Mouse (Mus musculus): ENCODE results near the gene Fxyd7. TPM values are rescaled to one million over a fixed set of nuclear protein-coding genes. Genes with fewer than 3 reads are reported as not detected.

Gene Fxyd7
- total and polyA plus RNA-seq, 2 experiments from 2014 or later = 282 to 477 TPM

DNA sequence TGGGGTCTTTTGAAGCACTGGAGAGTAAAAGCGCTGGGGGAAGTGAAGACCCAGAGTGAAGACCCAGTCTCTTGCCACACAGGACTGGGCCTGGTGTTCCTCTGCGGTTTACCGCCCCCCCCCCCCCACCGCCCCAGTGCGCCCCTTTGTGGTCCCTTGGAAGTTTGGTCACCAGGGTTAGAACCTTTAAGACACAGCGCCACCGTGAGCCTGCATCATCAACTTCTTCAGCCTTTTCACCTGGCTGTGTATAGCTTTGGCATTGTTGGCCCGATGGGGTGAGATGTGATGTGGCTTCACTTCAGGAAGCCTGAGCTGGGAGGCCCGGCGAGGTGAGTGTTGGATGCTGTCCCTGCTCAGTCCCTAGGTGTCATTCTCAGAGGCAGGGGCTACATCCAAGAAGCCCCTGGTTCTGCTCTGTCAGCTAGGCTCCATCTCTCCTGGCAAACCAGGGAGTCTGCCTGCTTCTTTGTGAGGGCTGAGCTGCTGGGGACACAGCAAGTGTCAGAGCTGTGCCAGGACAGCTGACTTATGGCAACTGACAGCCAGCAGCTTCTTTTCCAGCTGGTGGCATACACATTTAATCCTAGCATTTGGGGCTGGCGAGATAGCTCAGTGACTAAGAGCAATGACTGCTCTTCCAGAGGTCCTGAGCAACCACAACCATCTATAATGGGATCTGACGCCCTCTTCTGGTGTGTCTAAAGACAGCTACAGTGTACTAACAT, 43.7 kb upstream of the Fxyd7 start:
- Histone ChIP-seq H3K27me3 (ENCODE audit: insufficient read depth, low read length) (no peaks in the 10 kb centered on the region), H3K36me3 (ENCODE audit: insufficient read depth, low read length) (no peaks in the 10 kb centered on the region), H3K4me2 (ENCODE audit: low read depth, low read length) (no peak overlapping the region), H3K9ac (replicated peaks; ENCODE audit: low read length) (no peak overlapping the region), H3K4me3 (ENCODE audit: low read length) (no peak overlapping the region), H3K4me1 (ENCODE audit: insufficient read depth, low read length) (no peaks in the 10 kb centered on the region), H3K9me3 (ENCODE audit: low read length) (no peaks in the 10 kb centered on the region), H3K27ac (no peak overlapping the region)
- peak; percentile 50 for DNase-seq (ENCODE audit: low spot score)
- WGBS = 29% methylated on average over 10 of the region's 12 CpGs
- peak; percentile 34; the same call in 1 of the 2 replicates for TF ChIP-seq CTCF (IDR thresholded peaks at IDR 0.05; ENCODE audit: low read depth)
- ATAC-seq = no peak

DNA sequence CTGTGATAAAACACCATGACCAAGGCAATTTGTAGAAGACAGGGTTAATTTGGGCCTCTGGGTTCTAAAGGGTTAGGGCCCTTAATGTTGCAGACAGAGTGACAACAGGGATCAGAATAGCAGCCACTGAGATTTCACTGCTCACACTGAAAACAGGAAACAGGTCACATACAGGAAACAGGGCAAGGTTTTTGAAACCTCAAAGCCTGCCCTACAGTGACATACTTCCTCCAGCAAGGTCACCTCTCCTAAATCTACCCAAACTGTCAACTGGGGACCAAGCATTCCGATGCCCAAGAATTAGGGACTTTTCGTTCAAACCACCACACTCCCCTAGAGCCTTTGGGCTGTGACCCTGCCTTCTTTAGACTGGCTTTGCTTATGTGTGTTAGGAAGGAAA, 38.5 kb upstream of the Fxyd7 start:
- no peak for TF ChIP-seq CTCF (IDR thresholded peaks at IDR 0.05; ENCODE audit: low read depth)
- no peak overlapping the region for H3K27ac ChIP-seq
- no peaks in the 10 kb centered on the region for H3K9me3 ChIP-seq (ENCODE audit: low read length)
- no peaks in the 10 kb centered on the region for H3K4me1 ChIP-seq (ENCODE audit: insufficient read depth, low read length)
- no peaks in the 10 kb centered on the region for H3K36me3 ChIP-seq (ENCODE audit: insufficient read depth, low read length)
- H3K27me3 ChIP-seq (ENCODE audit: insufficient read depth, low read length) = no peaks in the 10 kb centered on the region
- H3K4me3 ChIP-seq (ENCODE audit: low read length) = no peak overlapping the region
- H3K9ac ChIP-seq (replicated peaks; ENCODE audit: low read length) = no peak overlapping the region
- DNase-seq (ENCODE audit: low spot score) (no peak), ATAC-seq (no peak)
- H3K4me2 ChIP-seq (ENCODE audit: low read depth, low read length) = no peak overlapping the region
- WGBS = 90% methylated on average over 2 of the region's 2 CpGs

DNA sequence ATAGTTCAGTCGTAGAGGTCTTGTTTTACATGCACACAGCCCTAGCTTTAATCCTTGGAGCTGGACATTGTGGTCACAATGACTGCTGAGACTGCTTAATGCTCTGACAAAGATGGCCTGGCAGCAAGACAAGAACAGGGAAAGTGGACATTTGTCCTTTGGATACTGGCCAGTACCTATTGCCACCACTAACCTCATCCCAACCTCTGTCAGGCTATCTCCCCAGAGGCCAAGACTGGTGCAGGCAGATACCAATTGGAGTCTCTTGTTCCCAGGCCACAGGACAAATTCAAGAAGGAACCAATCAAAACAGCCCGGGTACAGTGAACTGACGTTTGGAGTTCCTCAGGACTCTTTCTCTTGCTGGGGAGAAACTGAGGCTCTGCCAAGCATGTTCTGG, 36.9 kb upstream of the Fxyd7 start:
- 52% methylated on average over 3 of the region's 3 CpGs for WGBS
- TF ChIP-seq CTCF (IDR thresholded peaks at IDR 0.05; ENCODE audit: low read depth) = no peak
- no peaks in the 10 kb centered on the region for H3K27me3 ChIP-seq (ENCODE audit: insufficient read depth, low read length)
- H3K4me3 ChIP-seq (ENCODE audit: low read length) = no peak overlapping the region
- no peaks in the 10 kb centered on the region for H3K9me3 ChIP-seq (ENCODE audit: low read length)
- H3K9ac ChIP-seq (replicated peaks; ENCODE audit: low read length) = no peak overlapping the region
- H3K4me1 ChIP-seq (ENCODE audit: insufficient read depth, low read length) = no peaks in the 10 kb centered on the region
- no peak overlapping the region for H3K4me2 ChIP-seq (ENCODE audit: low read depth, low read length)
- H3K27ac ChIP-seq = peak overlapping the region; percentile 54; the same call in 1 of the 2 replicates
- H3K36me3 ChIP-seq (ENCODE audit: insufficient read depth, low read length) = no peaks in the 10 kb centered on the region
- DNase-seq (ENCODE audit: low spot score) (no peak), ATAC-seq (no peak)

DNA sequence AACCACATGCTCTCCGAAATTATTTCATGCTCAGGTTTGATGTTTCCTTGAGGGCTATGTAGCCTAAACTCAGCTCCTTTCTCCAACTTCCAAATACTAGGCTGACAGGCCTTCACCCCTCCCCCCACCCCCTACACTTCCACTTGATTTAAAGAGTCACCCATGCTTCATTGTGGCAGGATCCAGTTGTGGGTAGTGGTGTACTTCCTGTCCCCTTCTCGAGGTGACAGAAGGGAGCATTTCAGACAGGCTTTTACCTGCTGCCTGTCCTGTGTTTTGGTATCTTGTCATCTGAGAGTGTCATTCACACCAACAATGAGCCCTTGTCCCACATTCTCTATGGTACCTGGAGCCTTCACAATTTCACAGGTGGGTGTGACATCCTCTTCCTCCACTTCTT, 36.0 kb upstream of the Fxyd7 start:
- H3K4me1 ChIP-seq (ENCODE audit: insufficient read depth, low read length) = no peaks in the 10 kb centered on the region
- DNase-seq (ENCODE audit: low spot score) = no peak
- no peak for TF ChIP-seq CTCF (IDR thresholded peaks at IDR 0.05; ENCODE audit: low read depth)
- 0 out of 2 replicates have a peak overlapping the region, but pooled peaks have one; percentile 54 for H3K27ac ChIP-seq
- H3K9ac ChIP-seq (replicated peaks; ENCODE audit: low read length) = no peak overlapping the region
- no peaks in the 10 kb centered on the region for H3K9me3 ChIP-seq (ENCODE audit: low read length)
- ATAC-seq = no peak
- 75% methylated on average over 2 of the region's 2 CpGs for WGBS
- H3K4me2 ChIP-seq (ENCODE audit: low read depth, low read length) = no peak overlapping the region
- no peaks in the 10 kb centered on the region for H3K27me3 ChIP-seq (ENCODE audit: insufficient read depth, low read length)
- no peaks in the 10 kb centered on the region for H3K36me3 ChIP-seq (ENCODE audit: insufficient read depth, low read length)
- H3K4me3 ChIP-seq (ENCODE audit: low read length) = no peak overlapping the region

DNA sequence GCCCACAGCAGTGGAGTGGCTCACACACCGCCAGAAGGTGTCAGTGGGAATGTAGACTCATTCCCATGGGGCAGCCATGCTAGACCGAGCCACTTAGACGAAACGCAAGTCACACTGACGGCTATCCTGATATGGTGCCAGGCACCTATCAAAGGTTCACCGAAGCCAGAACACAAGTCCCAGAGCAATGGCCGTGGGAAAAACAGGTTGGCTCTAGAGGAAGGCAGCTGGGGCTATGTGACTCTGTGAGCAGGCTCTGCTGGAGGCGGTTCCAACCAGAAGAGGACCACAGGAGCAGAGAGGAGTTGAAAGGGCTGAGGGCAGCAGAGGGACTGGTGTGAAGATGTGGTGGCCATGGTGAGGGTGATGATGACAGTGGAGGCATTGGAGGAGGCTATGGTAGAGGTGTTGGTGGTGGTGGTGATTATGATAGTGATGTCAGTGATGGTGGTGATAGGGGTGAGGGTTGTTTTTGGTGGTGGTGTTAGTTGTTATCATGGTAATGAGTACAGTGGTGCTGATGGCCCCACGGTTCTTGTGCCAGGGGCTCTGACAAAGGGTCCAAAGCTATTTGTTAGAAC, 35.0 kb upstream of the Fxyd7 start:
- H3K4me1 ChIP-seq (ENCODE audit: insufficient read depth, low read length) = no peaks in the 10 kb centered on the region
- ATAC-seq (no peak), DNase-seq (ENCODE audit: low spot score) (no peak)
- no peak overlapping the region for H3K9ac ChIP-seq (replicated peaks; ENCODE audit: low read length)
- WGBS = 87% methylated on average over 9 of the region's 9 CpGs
- H3K9me3 ChIP-seq (ENCODE audit: low read length) = no peaks in the 10 kb centered on the region
- H3K27me3 ChIP-seq (ENCODE audit: insufficient read depth, low read length) = no peaks in the 10 kb centered on the region
- H3K36me3 ChIP-seq (ENCODE audit: insufficient read depth, low read length) = no peaks in the 10 kb centered on the region
- H3K4me2 ChIP-seq (ENCODE audit: low read depth, low read length) = no peak overlapping the region
- H3K4me3 ChIP-seq (ENCODE audit: low read length) = no peak overlapping the region
- H3K27ac ChIP-seq = no peak overlapping the region
- no peak for TF ChIP-seq CTCF (IDR thresholded peaks at IDR 0.05; ENCODE audit: low read depth)

DNA sequence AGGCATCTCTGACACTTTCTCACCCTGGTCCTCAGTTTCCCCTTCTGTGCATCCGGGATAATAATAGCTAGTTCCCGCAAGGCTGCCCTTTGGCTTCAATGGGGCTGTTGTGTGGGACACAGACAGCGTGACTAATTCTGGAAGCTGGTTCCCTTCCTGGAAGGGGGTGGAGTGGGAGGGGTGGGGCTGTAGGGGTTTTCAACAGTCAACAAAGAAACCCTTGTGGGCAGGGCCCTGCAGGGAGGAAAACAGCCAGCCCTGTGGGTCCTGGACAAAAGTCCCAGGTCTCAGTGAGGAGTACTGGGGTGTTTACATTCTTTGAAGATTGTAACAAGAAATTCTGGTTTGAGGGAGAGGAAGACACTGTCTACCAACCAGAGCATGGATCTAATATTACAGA, 33.9 kb upstream of the Fxyd7 start:
- peak; percentile 21 for DNase-seq (ENCODE audit: low spot score)
- Histone ChIP-seq H3K9me3 (ENCODE audit: low read length) (no peaks in the 10 kb centered on the region), H3K4me1 (ENCODE audit: insufficient read depth, low read length) (no peaks in the 10 kb centered on the region), H3K4me3 (ENCODE audit: low read length) (no peak overlapping the region), H3K36me3 (ENCODE audit: insufficient read depth, low read length) (no peaks in the 10 kb centered on the region), H3K27me3 (ENCODE audit: insufficient read depth, low read length) (no peaks in the 10 kb centered on the region), H3K9ac (replicated peaks; ENCODE audit: low read length) (no peak overlapping the region), H3K4me2 (ENCODE audit: low read depth, low read length) (no peak overlapping the region), H3K27ac (peak overlapping the region; percentile 51; the same call in 1 of the 2 replicates)
- 18% methylated on average over 3 of the region's 3 CpGs for WGBS
- no peak for TF ChIP-seq CTCF (IDR thresholded peaks at IDR 0.05; ENCODE audit: low read depth)
- peak; percentile 39; the same call in 1 of the 2 replicates for ATAC-seq

DNA sequence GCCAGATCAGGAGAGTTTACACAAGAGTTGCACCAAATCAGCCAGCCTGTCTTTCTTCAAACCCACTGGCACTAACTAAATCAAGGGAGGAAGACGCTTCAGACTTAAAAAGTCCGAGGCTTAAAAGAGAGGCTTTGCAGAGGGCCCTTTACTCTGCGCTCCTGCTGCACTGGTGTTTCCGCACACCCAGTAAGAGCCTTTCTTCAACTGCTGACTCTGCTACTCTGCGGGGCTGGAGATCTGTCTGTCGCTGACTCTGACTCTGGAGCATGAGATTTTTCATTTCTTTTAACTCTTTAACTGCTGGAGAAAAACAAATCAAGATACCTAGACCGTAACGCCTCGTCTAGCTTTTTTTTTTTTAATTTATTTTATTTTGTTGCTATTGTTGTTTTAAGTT, 32.9 kb upstream of the Fxyd7 start:
- no peak overlapping the region for H3K4me3 ChIP-seq (ENCODE audit: low read length)
- no peak overlapping the region for H3K4me2 ChIP-seq (ENCODE audit: low read depth, low read length)
- TF ChIP-seq CTCF (IDR thresholded peaks at IDR 0.05; ENCODE audit: low read depth) = no peak
- 43% methylated on average over 9 of the region's 9 CpGs for WGBS
- H3K9me3 ChIP-seq (ENCODE audit: low read length) = no peaks in the 10 kb centered on the region
- DNase-seq (ENCODE audit: low spot score) = no peak
- no peaks in the 10 kb centered on the region for H3K27me3 ChIP-seq (ENCODE audit: insufficient read depth, low read length)
- peak overlapping the region; percentile 41; the same call in 1 of the 2 replicates for H3K27ac ChIP-seq
- H3K36me3 ChIP-seq (ENCODE audit: insufficient read depth, low read length) = no peaks in the 10 kb centered on the region
- no peak overlapping the region for H3K9ac ChIP-seq (replicated peaks; ENCODE audit: low read length)
- ATAC-seq = no peak
- H3K4me1 ChIP-seq (ENCODE audit: insufficient read depth, low read length) = no peaks in the 10 kb centered on the region

Measured in hindbrain, postnatal 0 days (tissue).